Mouse (Mus musculus) layer of hippocampus, adult 18-20 months (tissue): ENCODE data around the gene Clec16a. TPM values are rescaled to one million over a fixed set of nuclear protein-coding genes. Genes with fewer than 3 reads are reported as not detected.

Experiments used
- DNase-seq, 2 experiments: peaks; one replicate each; pipeline ENCODE4 v3.0.0; 2022; ENCODE audit warnings: low spot score in 2 of 2
- total RNA-seq, 2 experiments: library from RNA; stranded (reverse); gene quantifications; 2 replicates each; pipeline ENCODE4 v1.2.3; 2021

The Clec16a gene
- total RNA-seq, 2 experiments from 2014 or later = 93.0 to 95.7 TPM

GRCm38 (mm10) chr16:10534567-10534966 lies 10.6 kb upstream of the Clec16a start:
- no peak for DNase-seq

- no peak for DNase-seq
Measured at GRCm38 (mm10) chr16:10536323-10536722, 8.8 kb upstream of the Clec16a start.

GRCm38 (mm10) chr16:10536961-10537360 lies 8.2 kb upstream of the Clec16a start:
- DNase-seq = no peak

- DNase-seq = no peak
Measured at GRCm38 (mm10) chr16:10540763-10541597, 4.2 kb upstream of the Clec16a start.

- DNase-seq = no peak
Measured at GRCm38 (mm10) chr16:10541598-10541930, 3.6 kb upstream of the Clec16a start.

- DNase-seq = no peak
Measured at GRCm38 (mm10) chr16:10542266-10542665, 2.9 kb upstream of the Clec16a start.

- peak; percentile 96 to 98 for DNase-seq
Measured at GRCm38 (mm10) chr16:10542698-10543365, 2.3 kb upstream of the Clec16a start, which contains the start of gene Dexi. Gene Dexi, minus strand, starts transcription at chr16:10543054.

- no peak for DNase-seq
Measured at GRCm38 (mm10) chr16:10546865-10547264, 1.7 kb downstream of the Clec16a start.

- no peak for DNase-seq
Measured at GRCm38 (mm10) chr16:10548938-10549337, 3.8 kb downstream of the Clec16a start.

- peak; percentile 67 to 86 for DNase-seq
Measured at GRCm38 (mm10) chr16:10549600-10549999, 4.5 kb downstream of the Clec16a start.

- DNase-seq = no peak
Measured at GRCm38 (mm10) chr16:10551592-10551991, 6.5 kb downstream of the Clec16a start.

- no peak for DNase-seq
Measured at GRCm38 (mm10) chr16:10553858-10554257, 8.7 kb downstream of the Clec16a start.

GRCm38 (mm10) chr16:10559991-10560390 lies 14.9 kb downstream of the Clec16a start:
- DNase-seq = no peak

- DNase-seq = peak; percentile 46 to 78
Measured at GRCm38 (mm10) chr16:10565278-10565885, 20.2 kb downstream of the Clec16a start.

- DNase-seq = no peak
Measured at GRCm38 (mm10) chr16:10567153-10567552, 22.0 kb downstream of the Clec16a start.

GRCm38 (mm10) chr16:10569809-10570395 lies 24.8 kb downstream of the Clec16a start:
- no peak for DNase-seq

- peak; percentile 39 to 74 for DNase-seq
Measured at GRCm38 (mm10) chr16:10570708-10571107, 25.6 kb downstream of the Clec16a start.

- DNase-seq = no peak
Measured at GRCm38 (mm10) chr16:10571820-10572219, 26.7 kb downstream of the Clec16a start.

- no peak for DNase-seq
Measured at GRCm38 (mm10) chr16:10574936-10575335, 29.8 kb downstream of the Clec16a start.

GRCm38 (mm10) chr16:10575915-10576314 lies 30.8 kb downstream of the Clec16a start:
- no peak for DNase-seq

- no peak for DNase-seq
Measured at GRCm38 (mm10) chr16:10577548-10577947, 32.4 kb downstream of the Clec16a start.

GRCm38 (mm10) chr16:10578376-10578775 lies 33.2 kb downstream of the Clec16a start:
- no peak for DNase-seq
